Mouse (Mus musculus) macrophage (primary cell): ENCODE data around the gene Abcb11. TPM values are rescaled to one million over a fixed set of nuclear protein-coding genes. Genes with fewer than 3 reads are reported as not detected.

ENCODE experiments used
- H3K27ac ChIP-seq: fragments of 350-480 bp; formaldehyde crosslinking; 2 replicates; pipeline ENCODE4 v1.9.0; 2021
- H3K36me3 ChIP-seq: fragments of 350-480 bp; formaldehyde crosslinking; 2 replicates; pipeline ENCODE4 v1.9.0; 2021; ENCODE audit errors: inconsistent target
- H3K4me3 ChIP-seq: fragments of 350-480 bp; formaldehyde crosslinking; 2 replicates; pipeline ENCODE4 v1.9.0; 2021; ENCODE audit errors: inconsistent target
- H3K79me2 ChIP-seq: fragments of 350-480 bp; formaldehyde crosslinking; 2 replicates; pipeline ENCODE4 v1.9.0; 2021; ENCODE audit errors: inconsistent target
- WGBS: methylation state at CpG from one replicate; pipeline ENCODE4 v1.1.7; 2026; ENCODE audit warnings: inconsistent platforms; ENCODE audit not compliant: missing documents; 5-methylcytosine and 5-hydroxymethylcytosine counted together
- polyA plus RNA-seq: library from polyadenylated mRNA; stranded (reverse); fragments of 250-400 nt; gene quantifications from 3 replicates; pipeline ENCODE4 v1.2.4, GENCODE M21; 2018; ENCODE audit warnings: inconsistent platforms

Abcb11 gene
- polyA plus RNA-seq, 1 experiment from 2014 or later, result not detected

DNA sequence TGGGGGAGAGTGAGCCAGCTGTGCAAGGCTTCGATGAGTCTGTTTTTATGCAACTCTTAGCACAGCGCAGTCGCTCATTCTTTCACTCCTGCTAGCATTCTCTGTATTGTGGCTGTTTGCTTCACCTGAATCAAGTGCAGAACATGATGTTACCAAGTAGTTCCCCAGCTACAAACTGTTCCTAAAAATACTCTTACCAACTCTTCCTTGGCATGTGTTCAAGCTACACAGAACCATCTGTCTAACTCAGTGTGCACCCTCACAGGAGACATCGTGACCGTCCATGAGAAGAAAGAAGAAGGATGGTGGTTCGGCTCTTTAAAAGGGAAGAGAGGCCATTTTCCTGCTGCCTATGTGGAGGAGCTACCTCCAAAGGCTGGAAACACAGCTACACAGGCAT is 153.7 kb downstream of the Abcb11 start:
- Histone ChIP-seq H3K36me3 (0 out of 2 replicates have a peak, but pooled peaks cover 3% of the 10 kb centered on the region), H3K27ac (no peak overlapping the region), H3K79me2 (no peaks in the 10 kb centered on the region), H3K4me3 (no peak overlapping the region)
- 84% methylated on average over 6 of the region's 6 CpGs for WGBS

Other genes starting within 250 kb of the Abcb11 start
- 14.8 to 24.1 TPM (median 19.4 TPM) in 3 replicates for gene Nostrin, start 206.8 kb downstream of the Abcb11 start, polyA plus RNA-seq
- gene Spc25, start 136.4 kb downstream of the Abcb11 start, polyA plus RNA-seq, result 3.3 to 24.7 TPM (median 19.3 TPM) in 3 replicates
- not detected in 3 replicates for gene G6pc2, start 131.5 kb downstream of the Abcb11 start, polyA plus RNA-seq
- 2.0 to 8.4 TPM (median 3.7 TPM) in 3 replicates for gene Dhrs9, start 37.8 kb upstream of the Abcb11 start, polyA plus RNA-seq
- not detected in 3 replicates for gene Lrp2, start 243.4 kb upstream of the Abcb11 start, polyA plus RNA-seq